In genomic region chr11:60976742-60977141, GRCm38 (mm10) we compare ENCODE assay signal across 10 mouse cellular contexts. TPM values are rescaled to one million over a fixed set of nuclear protein-coding genes. Genes with fewer than 3 reads are reported as not detected.
DNase-seq lines count a peak whose midpoint lies in the region; ATAC-seq and TF ChIP-seq lines count a peak whose summit lies in the region.
"Had no signal": no experiment of that assay in that cellular context is flagged by ENCODE, and none has a peak within 500 bp of the region (broad histone marks: within the 10 kb centered on the region; RNA-seq: fewer than 3 reads in every experiment).

No protein-coding gene starts in this region.

- no peak overlapping the region for H3K4me2 ChIP-seq in heart, embryonic 14.5 days (ENCODE audit: low read length)
- no peak overlapping the region for H3K4me2 ChIP-seq in heart, embryonic 12.5 days
- 0 out of 2 replicates have a peak overlapping the region, but pooled peaks have one; percentile 14 for H3K4me2 ChIP-seq in intestine, embryonic 16.5 days (ENCODE audit: low read depth, low read length)
- H3K4me2 ChIP-seq in hindbrain, embryonic 12.5 days (replicated peaks), result no peak overlapping the region
- H3K4me2 ChIP-seq: embryonic facial prominence, embryonic 12.5 days; liver, embryonic 13.5 days had no signal

- no peak for TF ChIP-seq EP300 in MEL (IDR thresholded peaks at IDR 0.05; ENCODE audit: low read depth in 1 of 2, low read length in 2 of 2)

- no peaks in the 10 kb centered on the region for H3K36me3 ChIP-seq in heart, embryonic 14.5 days (ENCODE audit: control insufficient read depth, insufficient read depth, low read length)
- H3K36me3 ChIP-seq in heart, embryonic 12.5 days, result no peaks in the 10 kb centered on the region
- H3K36me3 ChIP-seq in MEL (ENCODE audit: control insufficient read depth in 1 of 2, insufficient read depth in 2 of 2, low read length in 2 of 2), result no peaks in the 10 kb centered on the region
- H3K36me3 ChIP-seq in intestine, embryonic 16.5 days (ENCODE audit: control insufficient read depth, insufficient read depth, low read length), result no peaks in the 10 kb centered on the region
- no peaks in the 10 kb centered on the region for H3K36me3 ChIP-seq in hindbrain, embryonic 12.5 days
- H3K36me3 ChIP-seq: embryonic facial prominence, embryonic 12.5 days; liver, embryonic 13.5 days had no signal

- no peak for ATAC-seq in heart, embryonic 14.5 days (ENCODE audit: insufficient number of reproducible peaks, insufficient read depth, low FRiP score, low read depth)
- no peak for ATAC-seq in heart, embryonic 12.5 days (ENCODE audit: insufficient number of reproducible peaks, low FRiP score)
- ATAC-seq in intestine, embryonic 16.5 days, result peak; percentile 93
- no peak for ATAC-seq in hindbrain, embryonic 12.5 days (ENCODE audit: low FRiP score)

- H3K27ac ChIP-seq in heart, embryonic 14.5 days (replicated peaks in 1 of 2; ENCODE audit: control insufficient read depth in 1 of 2, insufficient read depth in 1 of 2, low read depth in 2 of 2, low read length in 2 of 2), result no peak overlapping the region
- H3K27ac ChIP-seq in heart, embryonic 12.5 days (ENCODE audit: poor library complexity, severe bottlenecking), result no peak overlapping the region
- no peak overlapping the region for H3K27ac ChIP-seq in MEL (ENCODE audit: control insufficient read depth, low read depth, low read length)
- H3K27ac ChIP-seq in intestine, embryonic 16.5 days (ENCODE audit: low read length), result peak overlapping the region; percentile 66
- H3K27ac ChIP-seq in hindbrain, embryonic 12.5 days, result no peak overlapping the region
- H3K27ac ChIP-seq: embryonic facial prominence, embryonic 12.5 days; liver, embryonic 13.5 days had no signal

- 37% methylated on average over 8 of the region's 8 CpGs for WGBS in heart, embryonic 14.5 days
- 39% methylated on average over 8 of the region's 8 CpGs for WGBS in heart, embryonic 12.5 days
- WGBS in intestine, embryonic 16.5 days, result 35% methylated on average over 8 of the region's 8 CpGs
- 11% methylated on average over 8 of the region's 8 CpGs for WGBS in hindbrain, embryonic 12.5 days

- no peaks in the 10 kb centered on the region for H3K9me3 ChIP-seq in heart, embryonic 14.5 days (ENCODE audit: control insufficient read depth, low read length)
- no peaks in the 10 kb centered on the region for H3K9me3 ChIP-seq in heart, embryonic 12.5 days (replicated peaks)
- no peaks in the 10 kb centered on the region for H3K9me3 ChIP-seq in MEL (replicated peaks; ENCODE audit: insufficient read depth, low read length)
- H3K9me3 ChIP-seq in intestine, embryonic 16.5 days (ENCODE audit: control insufficient read depth, low read length), result no peaks in the 10 kb centered on the region
- no peaks in the 10 kb centered on the region for H3K9me3 ChIP-seq in hindbrain, embryonic 12.5 days (replicated peaks)
- H3K9me3 ChIP-seq: embryonic facial prominence, embryonic 12.5 days; liver, embryonic 13.5 days had no signal

- peak; percentile 64 for DNase-seq in MEL (ENCODE audit: low read depth, low spot score)
- DNase-seq in retina, postnatal 1 day, result peak; percentile 43
- no peak for DNase-seq in right cerebral cortex, adult 18-20 months
- DNase-seq in layer of hippocampus, adult 18-20 months (ENCODE audit: low spot score in 2 of 2), result no peak
- DNase-seq: liver, embryonic 13.5 days had no signal

- TF ChIP-seq RAD21 in MEL (IDR thresholded peaks at IDR 0.05; ENCODE audit: low read depth, low read length), result peak; percentile 29

- H3K27me3 ChIP-seq in heart, embryonic 14.5 days (ENCODE audit: control insufficient read depth, insufficient read depth, low read length), result no peaks in the 10 kb centered on the region
- H3K27me3 ChIP-seq in heart, embryonic 12.5 days (replicated peaks), result no peaks in the 10 kb centered on the region
- peaks cover 2 to 13% of the 10 kb centered on the region in 2 experiments; a peak in 3 of 4 replicates for H3K27me3 ChIP-seq in MEL (ENCODE audit: control insufficient read depth in 1 of 2, insufficient read depth in 2 of 2, low read length in 2 of 2)
- no peaks in the 10 kb centered on the region for H3K27me3 ChIP-seq in intestine, embryonic 16.5 days (replicated peaks; ENCODE audit: control insufficient read depth, insufficient read depth, low read length)
- no peaks in the 10 kb centered on the region for H3K27me3 ChIP-seq in hindbrain, embryonic 12.5 days
- H3K27me3 ChIP-seq: embryonic facial prominence, embryonic 12.5 days; liver, embryonic 13.5 days had no signal

- peak overlapping the region; percentile 11; the same call in 1 of the 2 replicates for H3K9ac ChIP-seq in heart, embryonic 14.5 days (ENCODE audit: low read length)
- H3K9ac ChIP-seq in heart, embryonic 12.5 days, result no peak overlapping the region
- no peak overlapping the region for H3K9ac ChIP-seq in MEL (ENCODE audit: control insufficient read depth, low read depth, low read length, poor library complexity, severe bottlenecking)
- peak overlapping the region; percentile 30; the same call in 1 of the 2 replicates for H3K9ac ChIP-seq in intestine, embryonic 16.5 days (ENCODE audit: low read depth, low read length)
- no peak overlapping the region for H3K9ac ChIP-seq in hindbrain, embryonic 12.5 days
- H3K9ac ChIP-seq: embryonic facial prominence, embryonic 12.5 days; liver, embryonic 13.5 days had no signal

- H3K4me1 ChIP-seq in heart, embryonic 14.5 days (ENCODE audit: control insufficient read depth in 2 of 2, insufficient read depth in 2 of 2, low read length in 2 of 2), result peaks cover 6 to 12% of the 10 kb centered on the region in 2 experiments
- H3K4me1 ChIP-seq in heart, embryonic 12.5 days (replicated peaks), result peaks cover 16% of the 10 kb centered on the region
- H3K4me1 ChIP-seq in MEL (ENCODE audit: control insufficient read depth in 1 of 2, insufficient read depth in 2 of 2, low read length in 2 of 2), result no peaks in the 10 kb centered on the region
- 0 out of 2 replicates have a peak, but pooled peaks cover 8% of the 10 kb centered on the region for H3K4me1 ChIP-seq in intestine, embryonic 16.5 days (ENCODE audit: control insufficient read depth, insufficient read depth, low read length)
- H3K4me1 ChIP-seq in hindbrain, embryonic 12.5 days, result 0 out of 2 replicates have a peak, but pooled peaks cover 3% of the 10 kb centered on the region
- H3K4me1 ChIP-seq: embryonic facial prominence, embryonic 12.5 days had no signal

- H3K4me3 ChIP-seq in heart, embryonic 14.5 days (ENCODE audit: control insufficient read depth in 1 of 2, insufficient read depth in 1 of 2, low read depth in 1 of 2, low read length in 2 of 2), result no peak overlapping the region
- H3K4me3 ChIP-seq in heart, embryonic 12.5 days, result no peak overlapping the region
- no peak overlapping the region for H3K4me3 ChIP-seq in MEL (ENCODE audit: control insufficient read depth in 1 of 2, insufficient read depth in 1 of 2, low read depth in 2 of 2, low read length in 2 of 2)
- H3K4me3 ChIP-seq in intestine, embryonic 16.5 days (ENCODE audit: low read length), result no peak overlapping the region
- H3K4me3 ChIP-seq in hindbrain, embryonic 12.5 days, result no peak overlapping the region
- H3K4me3 ChIP-seq: embryonic facial prominence, embryonic 12.5 days; liver, embryonic 13.5 days had no signal

- H3K79me2 ChIP-seq in MEL (ENCODE audit: control insufficient read depth, insufficient read depth, low read length, poor library complexity), result no peaks in the 10 kb centered on the region

- peak in 2 of 3 experiments; percentile 46 to 59; a peak in 4 of 6 replicates for TF ChIP-seq CTCF in MEL (IDR thresholded peaks at IDR 0.05 in 2 of 3, conservative IDR thresholded peaks at IDR 0.05 in 1 of 3; ENCODE audit: control insufficient read depth in 1 of 3, insufficient read depth in 1 of 3, low read depth in 2 of 3, low read length in 3 of 3, poor library complexity in 1 of 3, severe bottlenecking in 1 of 3)

- no peak for TF ChIP-seq POLR2A in MEL (IDR thresholded peaks at IDR 0.05; ENCODE audit: control insufficient read depth in 1 of 2, insufficient read depth in 1 of 2, low read depth in 1 of 2, low read length in 2 of 2, poor library complexity in 1 of 2)

TF ChIP-seq in MEL, 35 proteins besides CTCF, POLR2A, EP300 and RAD21:
- peak; percentile 58 for TF ChIP-seq SMC3 (IDR thresholded peaks at IDR 0.05; ENCODE audit: low read depth, low read length)
- no peak for TF ChIP-seq NRF1 (IDR thresholded peaks at IDR 0.05; ENCODE audit: insufficient read depth, low read depth, low read length, poor library complexity, severe bottlenecking)
TF ChIP-seq in MEL: peak in this region for 1.

RNA-seq across cellular contexts. Expression of gene Map2k3, which starts 44.9 kb away (rescaled TPM):
- 59.2 and 62.6 TPM in 2 replicates for polyA plus RNA-seq in heart, embryonic 14.5 days (2014; fragmentation: Nextera tagmentation; extraction: Ambion mirVana)
- 77.6 and 78.5 TPM in 2 replicates for polyA plus RNA-seq in heart, embryonic 12.5 days (2016; fragmentation: Nextera tagmentation; extraction: Ambion mirVana)
- total RNA-seq in MEL (2012; rRNA removed), result 69.2 and 73.2 TPM in 2 replicates
- polyA plus RNA-seq in MEL (2012; ENCODE audit: insufficient read depth in 1 of 2, insufficient read length in 2 of 2, low read depth in 1 of 2, low replicate concordance in 2 of 2, missing spikeins in 1 of 2), result 100 to 1,000 TPM; 111 to 132 TPM
- polyA plus RNA-seq in intestine, embryonic 16.5 days (2015; fragmentation: Nextera tagmentation; extraction: Ambion mirVana), result 172 and 174 TPM in 2 replicates
- 49.9 and 51.0 TPM in 2 replicates for polyA plus RNA-seq in hindbrain, embryonic 12.5 days (2016; fragmentation: Nextera tagmentation; extraction: Ambion mirVana)
- 10 to 100 TPM; 12.0 to 12.8 TPM for total RNA-seq in layer of hippocampus, adult 18-20 months (2021)

RNA-seq across cellular contexts. Expression of gene Kcnj12, which starts 45.6 kb away (rescaled TPM):
- polyA plus RNA-seq in heart, embryonic 14.5 days (2014; fragmentation: Nextera tagmentation; extraction: Ambion mirVana), result 5.4 and 5.8 TPM in 2 replicates
- 3.8 and 4.3 TPM in 2 replicates for polyA plus RNA-seq in heart, embryonic 12.5 days (2016; fragmentation: Nextera tagmentation; extraction: Ambion mirVana)
- not detected in 2 replicates for total RNA-seq in MEL (2012; rRNA removed)
- polyA plus RNA-seq in MEL (2012; ENCODE audit: insufficient read depth in 1 of 2, insufficient read length in 2 of 2, low read depth in 1 of 2, low replicate concordance in 2 of 2, missing spikeins in 1 of 2), result not detected
- polyA plus RNA-seq in intestine, embryonic 16.5 days (2015; fragmentation: Nextera tagmentation; extraction: Ambion mirVana), result 0.71 and 1.1 TPM in 2 replicates
- 2.7 and 3.2 TPM in 2 replicates for polyA plus RNA-seq in hindbrain, embryonic 12.5 days (2016; fragmentation: Nextera tagmentation; extraction: Ambion mirVana)
- 1 to 10 TPM; 6.6 to 8.8 TPM for total RNA-seq in layer of hippocampus, adult 18-20 months (2021)

Comparison
In these comparisons a context has a peak if more than half of its experiments do, and no peak if none do; other contexts are left out.
1. H3K9ac ChIP-seq: peak in heart, embryonic 14.5 days (single experiment) and intestine, embryonic 16.5 days (single experiment); none in heart, embryonic 12.5 days (single experiment), MEL (single experiment) and hindbrain, embryonic 12.5 days (single experiment).
2. DNase-seq: peak in MEL (single experiment) and retina, postnatal 1 day (single experiment); none in right cerebral cortex, adult 18-20 months (single experiment) and layer of hippocampus, adult 18-20 months (0 of 2).